Mouse (Mus musculus) bone marrow macrophage, adult 2 months (primary cell): Measurements from ENCODE around the gene Ahctf1. TPM values are rescaled to one million over a fixed set of nuclear protein-coding genes. Genes with fewer than 3 reads are reported as not detected.
A peak's percentile ranks its signal among the peaks of the same experiment; 100 is the strongest.
"Not testable (repeated sequence)": the region's sequence is repeated elsewhere in the genome, so short reads cannot be mapped to it uniquely, and the experiment has no call there.

Experiments used
- H3K27ac ChIP-seq: 2 replicates; pipeline ENCODE4 v1.5.1; 2012; ENCODE audit warnings: low read depth, low read length; ENCODE audit not compliant: insufficient read depth
- H3K4me1 ChIP-seq: 2 replicates; pipeline ENCODE4 v1.6.1; 2012; ENCODE audit warnings: low read length; ENCODE audit not compliant: control insufficient read depth, insufficient read depth
- H3K4me3 ChIP-seq: 2 replicates; pipeline ENCODE4 v1.5.1; 2012; ENCODE audit warnings: mild to moderate bottlenecking, low read length, moderate library complexity; ENCODE audit not compliant: insufficient read depth
- CTCF ChIP-seq: IDR thresholded peaks from 2 replicates; pipeline ENCODE4 v1.5.1; 2012; ENCODE audit warnings: low read depth, mild to moderate bottlenecking, low read length, moderate library complexity
- POLR2A ChIP-seq: IDR thresholded peaks from 2 replicates; pipeline ENCODE4 v1.6.1; 2012; ENCODE audit warnings: mild to moderate bottlenecking, low read depth, low read length, borderline replicate concordance
- polyA plus RNA-seq: library from polyadenylated mRNA; stranded (reverse); fragments of >200 nt; gene quantifications from 2 replicates; pipeline ENCODE4 v1.2.4, GENCODE M21; 2012; ENCODE audit not compliant: missing spikeins, insufficient read depth, insufficient read length

Ahctf1 gene
- polyA plus RNA-seq, 1 experiment: 17.8 TPM

GRCm38 (mm10) chr1:179753006-179753405, 50.5 kb downstream of the Ahctf1 start:
- Histone ChIP-seq H3K27ac (no peak overlapping the region), H3K4me3 (no peak overlapping the region), H3K4me1 (no peaks in the 10 kb centered on the region)
- TF ChIP-seq POLR2A (no peak), CTCF (no peak)

GRCm38 (mm10) chr1:179752276-179752675, 51.2 kb downstream of the Ahctf1 start:
- Histone ChIP-seq H3K4me1 (no peaks in the 10 kb centered on the region), H3K27ac (no peak overlapping the region), H3K4me3 (no peak overlapping the region)
- TF ChIP-seq POLR2A: no peak
- no peak for TF ChIP-seq CTCF

GRCm38 (mm10) chr1:179745171-179745570, 58.3 kb downstream of the Ahctf1 start, which contains the start of gene Kif28:
Gene Kif28 (minus strand): TSS chr1:179745271.
- TF ChIP-seq POLR2A (no peak), CTCF (no peak)
- Histone ChIP-seq H3K27ac (no peak within 1 kb of the TSS), H3K4me1 (no peaks in the 10 kb centered on the region), H3K4me3 (no peak within 1 kb of the TSS)

GRCm38 (mm10) chr1:179743593-179744193, 59.8 kb downstream of the Ahctf1 start:
- no peak for TF ChIP-seq CTCF
- TF ChIP-seq POLR2A: no peak
- no peak overlapping the region for H3K4me3 ChIP-seq
- no peak overlapping the region for H3K27ac ChIP-seq
- H3K4me1 ChIP-seq: no peaks in the 10 kb centered on the region

- Histone ChIP-seq H3K4me1 (no peaks in the 10 kb centered on the region), H3K27ac (no peak overlapping the region), H3K4me3 (no peak overlapping the region)
- TF ChIP-seq CTCF: no peak
- no peak for TF ChIP-seq POLR2A
Measured at GRCm38 (mm10) chr1:179736483-179736882, 67.0 kb downstream of the Ahctf1 start.

GRCm38 (mm10) chr1:179734500-179735474, 68.7 kb downstream of the Ahctf1 start:
- no peaks in the 10 kb centered on the region for H3K4me1 ChIP-seq
- no peak overlapping the region for H3K4me3 ChIP-seq
- H3K27ac ChIP-seq: no peak overlapping the region
- peak; percentile 88 for TF ChIP-seq CTCF
- TF ChIP-seq POLR2A: no peak

GRCm38 (mm10) chr1:179731391-179731790, 72.1 kb downstream of the Ahctf1 start:
- Histone ChIP-seq H3K4me3 (no peak overlapping the region), H3K27ac (no peak overlapping the region), H3K4me1 (no peaks in the 10 kb centered on the region)
- no peak for TF ChIP-seq CTCF
- no peak for TF ChIP-seq POLR2A

- Histone ChIP-seq H3K4me3 (no peak overlapping the region), H3K27ac (no peak overlapping the region), H3K4me1 (no peaks in the 10 kb centered on the region)
- no peak for TF ChIP-seq POLR2A
- no peak for TF ChIP-seq CTCF
Measured at GRCm38 (mm10) chr1:179728661-179729060, 74.8 kb downstream of the Ahctf1 start.

GRCm38 (mm10) chr1:179722811-179723469, 80.5 kb downstream of the Ahctf1 start:
- TF ChIP-seq CTCF: no peak
- TF ChIP-seq POLR2A: no peak
- H3K27ac ChIP-seq: no peak overlapping the region

GRCm38 (mm10) chr1:179715786-179716185, 87.7 kb downstream of the Ahctf1 start:
- Histone ChIP-seq H3K27ac (no peak overlapping the region), H3K4me3 (no peak overlapping the region), H3K4me1 (no peaks in the 10 kb centered on the region)
- TF ChIP-seq CTCF: no peak
- TF ChIP-seq POLR2A: no peak

More at GRCm38 (mm10) chr1:179722811-179723469, 80.5 kb downstream of the Ahctf1 start:
- H3K4me3 ChIP-seq: no peak overlapping the region
- H3K4me1 ChIP-seq: no peaks in the 10 kb centered on the region

- not testable (repeated sequence) for H3K4me1 ChIP-seq, H3K27ac ChIP-seq, H3K4me3 ChIP-seq
Measured at GRCm38 (mm10) chr1:179715289-179715688, 88.2 kb downstream of the Ahctf1 start.
